Mouse (Mus musculus): ENCODE measurements at regions not wholly inside any gene's neighbourhood (a gene's known extent, or its start where the extent isn't known, plus 50 kb on each side); places are given as distances from the start of the nearest gene placed in this dataset.

DNA sequence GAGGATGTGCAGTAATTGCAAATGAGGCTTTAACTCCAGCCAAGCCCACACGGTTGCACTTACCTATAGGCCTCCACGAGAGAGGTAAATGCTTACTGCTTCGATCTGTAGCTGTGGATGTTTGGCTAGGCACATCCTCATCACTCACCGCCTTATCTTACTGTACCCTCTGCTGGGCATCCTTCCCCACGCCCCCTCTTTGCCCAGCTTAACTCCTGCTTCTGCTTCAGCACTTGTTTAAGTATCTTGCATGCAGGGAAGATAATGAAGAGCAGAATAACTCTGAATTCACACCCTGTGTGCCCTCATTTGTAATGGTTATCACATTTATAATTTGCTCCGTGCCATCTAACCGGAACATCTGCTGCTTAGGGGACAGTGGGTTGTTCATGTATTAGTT is 74.7 kb upstream of the Anapc15-ps start:
- no peak for TF ChIP-seq CTCF (IDR thresholded peaks at IDR 0.05; ENCODE audit: borderline replicate concordance, control insufficient read depth, extremely low read depth, insufficient read depth, low read length, poor library complexity)
- no peak for TF ChIP-seq POLR2A (IDR thresholded peaks at IDR 0.05; ENCODE audit: control insufficient read depth, extremely low read depth, insufficient read depth, low read length, poor library complexity)
